Mouse (Mus musculus) MEL (cell line): ENCODE data around the gene Bcl11b. TPM values are rescaled to one million over a fixed set of nuclear protein-coding genes. Genes with fewer than 3 reads are reported as not detected.

Experiments
- DNase-seq: peaks from one replicate; pipeline ENCODE4 v3.0.0; 2011; ENCODE audit warnings: low read depth, low spot score
- H3K27ac ChIP-seq: 2 replicates; pipeline ENCODE4 v1.5.1; 2012; ENCODE audit warnings: low read depth, mild to moderate bottlenecking, control low read depth, low read length, moderate library complexity; ENCODE audit not compliant: control insufficient read depth
- H3K27me3 ChIP-seq, 2 experiments: fragments of 150-350 bp in 1 of 2; sonication (generic) in 1 of 2; 2 replicates each; pipeline ENCODE4 v1.6.1; 2012; ENCODE audit warnings: low read length in 2 of 2, mild to moderate bottlenecking in 2 of 2, improper control_type of control experiment in 1 of 2, moderate library complexity in 1 of 2; ENCODE audit not compliant: insufficient read depth in 2 of 2, control insufficient read depth in 1 of 2
- H3K36me3 ChIP-seq, 2 experiments: 2 replicates each; pipeline ENCODE4 v1.6.1; 2012 to 2014; ENCODE audit warnings: low read length in 2 of 2, improper control_type of control experiment in 1 of 2, inconsistent platforms in 1 of 2, mild to moderate bottlenecking in 1 of 2; ENCODE audit not compliant: insufficient read depth in 2 of 2, control insufficient read depth in 1 of 2
- H3K4me1 ChIP-seq, 2 experiments: fragments of 150-350 bp in 1 of 2; sonication (generic) in 1 of 2; 2 replicates each; pipeline ENCODE4 v1.6.1; 2012; ENCODE audit warnings: low read length in 2 of 2, improper control_type of control experiment in 1 of 2, mild to moderate bottlenecking in 1 of 2; ENCODE audit not compliant: insufficient read depth in 2 of 2, control insufficient read depth in 1 of 2
- H3K4me3 ChIP-seq, 2 experiments: fragments of 150-350 bp in 1 of 2; sonication (generic) in 1 of 2; 2 replicates each; pipeline ENCODE4 v1.5.1; 2012; ENCODE audit warnings: low read depth in 2 of 2, low read length in 2 of 2, mild to moderate bottlenecking in 2 of 2, moderate library complexity in 2 of 2, control low read depth in 1 of 2, improper control_type of control experiment in 1 of 2; ENCODE audit not compliant: control insufficient read depth in 1 of 2, insufficient read depth in 1 of 2
- H3K79me2 ChIP-seq: 2 replicates; pipeline ENCODE4 v1.6.1; 2012; ENCODE audit warnings: mild to moderate bottlenecking, low read length, moderate library complexity; ENCODE audit not compliant: control insufficient read depth, poor library complexity, insufficient read depth
- H3K9ac ChIP-seq: 2 replicates; pipeline ENCODE4 v1.6.1; 2012; ENCODE audit warnings: low read depth, mild to moderate bottlenecking, control low read depth, low read length, moderate library complexity; ENCODE audit not compliant: control insufficient read depth, poor library complexity, severe bottlenecking
- H3K9me3 ChIP-seq: fragments of 150-350 bp; sonication (generic); replicated peaks from 2 replicates; pipeline ENCODE4 v1.6.1; 2012; ENCODE audit warnings: mild to moderate bottlenecking, low read length, improper control_type of control experiment, moderate library complexity; ENCODE audit not compliant: insufficient read depth
- CHD1 ChIP-seq: IDR thresholded peaks from 2 replicates; pipeline ENCODE4 v1.6.1; 2012; ENCODE audit warnings: low read depth, mild to moderate bottlenecking, inconsistent platforms, low read length, improper control_type of control experiment
- CHD2 ChIP-seq: IDR thresholded peaks from 2 replicates; pipeline ENCODE4 v1.6.1; 2011; ENCODE audit warnings: low read length, improper control_type of control experiment
- CTCF ChIP-seq, 3 experiments: IDR thresholded peaks in 2 of 3; conservative IDR thresholded peaks in 1 of 3; 2 replicates each; pipeline ENCODE4 v1.5.1; 2011 to 2012; ENCODE audit warnings: low read length in 3 of 3, low read depth in 2 of 3, mild to moderate bottlenecking in 2 of 3, improper control_type of control experiment in 1 of 3, inconsistent platforms in 1 of 3, mixed read lengths in 1 of 3, moderate library complexity in 1 of 3; ENCODE audit not compliant: control insufficient read depth in 1 of 3, insufficient read depth in 1 of 3, poor library complexity in 1 of 3, severe bottlenecking in 1 of 3
- ELF1 ChIP-seq: IDR thresholded peaks from 2 replicates; pipeline ENCODE4 v1.6.1; 2014; ENCODE audit warnings: low read depth, mild to moderate bottlenecking, inconsistent platforms, low read length, improper control_type of control experiment, moderate library complexity
- GABPA ChIP-seq: IDR thresholded peaks from 2 replicates; pipeline ENCODE4 v1.6.1; 2012; ENCODE audit warnings: low read depth, mild to moderate bottlenecking, inconsistent platforms, low read length, improper control_type of control experiment, moderate library complexity
- HCFC1 ChIP-seq: IDR thresholded peaks from 2 replicates; pipeline ENCODE4 v1.6.1; 2012; ENCODE audit warnings: low read depth, mild to moderate bottlenecking, inconsistent platforms, low read length, improper control_type of control experiment, moderate library complexity
- JUND ChIP-seq: IDR thresholded peaks from 2 replicates; pipeline ENCODE4 v1.6.1; 2011; ENCODE audit warnings: low read depth, mild to moderate bottlenecking, improper control_type of control experiment, low read length
- KAT2A ChIP-seq: conservative IDR thresholded peaks from 2 replicates; pipeline ENCODE4 v1.6.1; 2012; ENCODE audit warnings: low read depth, low read length, improper control_type of control experiment, inconsistent platforms
- MAZ ChIP-seq: IDR thresholded peaks from 2 replicates; pipeline ENCODE4 v1.6.1; 2012; ENCODE audit warnings: low read depth, mild to moderate bottlenecking, inconsistent platforms, low read length, improper control_type of control experiment
- MEF2A ChIP-seq: IDR thresholded peaks from 2 replicates; pipeline ENCODE4 v1.6.1; 2014; ENCODE audit warnings: low read depth, mild to moderate bottlenecking, inconsistent platforms, low read length, improper control_type of control experiment; ENCODE audit not compliant: poor library complexity, insufficient replicate concordance, severe bottlenecking; ENCODE audit errors: extremely low read depth
- MYB ChIP-seq: IDR thresholded peaks from 2 replicates; pipeline ENCODE4 v1.6.1; 2011; ENCODE audit warnings: mild to moderate bottlenecking, low read depth, low read length, improper control_type of control experiment
- MYC ChIP-seq: IDR thresholded peaks from 2 replicates; pipeline ENCODE4 v1.6.1; 2011; ENCODE audit warnings: low read depth, mild to moderate bottlenecking, low read length, improper control_type of control experiment, moderate library complexity
- NELFE ChIP-seq: IDR thresholded peaks from 2 replicates; pipeline ENCODE4 v1.6.1; 2011; ENCODE audit warnings: low read depth, low read length, improper control_type of control experiment
- POLR2AphosphoS2 ChIP-seq: IDR thresholded peaks from 2 replicates; pipeline ENCODE4 v1.6.1; 2011; ENCODE audit warnings: low read length, improper control_type of control experiment
- POLR2AphosphoS5 ChIP-seq: IDR thresholded peaks from 2 replicates; pipeline ENCODE4 v1.6.1; 2012; ENCODE audit warnings: low read depth, borderline replicate concordance, mild to moderate bottlenecking, inconsistent platforms, low read length, moderate library complexity, mixed read lengths
- RAD21 ChIP-seq: IDR thresholded peaks from 2 replicates; pipeline ENCODE4 v1.6.1; 2011; ENCODE audit warnings: mild to moderate bottlenecking, low read depth, low read length, improper control_type of control experiment
- SMC3 ChIP-seq: IDR thresholded peaks from 2 replicates; pipeline ENCODE4 v1.6.1; 2011; ENCODE audit warnings: low read depth, low read length, improper control_type of control experiment
- TBP ChIP-seq: IDR thresholded peaks from 2 replicates; pipeline ENCODE4 v1.8.0; 2011; ENCODE audit warnings: low read depth, low read length, improper control_type of control experiment
- TCF12 ChIP-seq: IDR thresholded peaks from 2 replicates; pipeline ENCODE4 v1.6.1; 2014; ENCODE audit warnings: low read depth, mild to moderate bottlenecking, inconsistent platforms, low read length, improper control_type of control experiment, moderate library complexity
- USF2 ChIP-seq, 2 experiments: IDR thresholded peaks; 2 replicates each; pipeline ENCODE4 v1.6.1; 2011 to 2012; ENCODE audit warnings: improper control_type of control experiment in 2 of 2, low read length in 2 of 2, borderline replicate concordance in 1 of 2, inconsistent platforms in 1 of 2, low read depth in 1 of 2, mild to moderate bottlenecking in 1 of 2; ENCODE audit not compliant: insufficient read depth in 1 of 2
- ZKSCAN1 ChIP-seq: IDR thresholded peaks from 2 replicates; pipeline ENCODE4 v1.6.1; 2012; ENCODE audit warnings: low read depth, mild to moderate bottlenecking, inconsistent platforms, low read length, improper control_type of control experiment, moderate library complexity
- ZMIZ1 ChIP-seq: IDR thresholded peaks from 2 replicates; pipeline ENCODE4 v1.6.1; 2012; ENCODE audit warnings: low read depth, mild to moderate bottlenecking, inconsistent platforms, low read length, improper control_type of control experiment, moderate library complexity
- ZNF384 ChIP-seq: IDR thresholded peaks from 2 replicates; pipeline ENCODE4 v1.6.1; 2012; ENCODE audit warnings: low read depth, mild to moderate bottlenecking, inconsistent platforms, low read length, improper control_type of control experiment
- polyA plus RNA-seq, 2 experiments: library from polyadenylated mRNA; stranded (reverse) in 1 of 2; unstranded in 1 of 2; fragments of >175 nt in 1 of 2; fragments of >200 nt in 1 of 2; gene quantifications; 2 replicates each; pipeline versions ENCODE4 v1.2.1 to v1.2.4; 2012; ENCODE audit warnings: low replicate concordance in 2 of 2, low read depth in 1 of 2; ENCODE audit not compliant: insufficient read length in 2 of 2, insufficient read depth in 1 of 2, missing spikeins in 1 of 2
- total RNA-seq: library from RNA; depleted of rRNA; stranded (reverse); fragments of 300-350 nt; gene quantifications from 2 replicates; pipeline ENCODE4 v1.2.3, GENCODE M21; 2012

Bcl11b gene
- total and polyA plus RNA-seq, 3 experiments, result not detected

DNA sequence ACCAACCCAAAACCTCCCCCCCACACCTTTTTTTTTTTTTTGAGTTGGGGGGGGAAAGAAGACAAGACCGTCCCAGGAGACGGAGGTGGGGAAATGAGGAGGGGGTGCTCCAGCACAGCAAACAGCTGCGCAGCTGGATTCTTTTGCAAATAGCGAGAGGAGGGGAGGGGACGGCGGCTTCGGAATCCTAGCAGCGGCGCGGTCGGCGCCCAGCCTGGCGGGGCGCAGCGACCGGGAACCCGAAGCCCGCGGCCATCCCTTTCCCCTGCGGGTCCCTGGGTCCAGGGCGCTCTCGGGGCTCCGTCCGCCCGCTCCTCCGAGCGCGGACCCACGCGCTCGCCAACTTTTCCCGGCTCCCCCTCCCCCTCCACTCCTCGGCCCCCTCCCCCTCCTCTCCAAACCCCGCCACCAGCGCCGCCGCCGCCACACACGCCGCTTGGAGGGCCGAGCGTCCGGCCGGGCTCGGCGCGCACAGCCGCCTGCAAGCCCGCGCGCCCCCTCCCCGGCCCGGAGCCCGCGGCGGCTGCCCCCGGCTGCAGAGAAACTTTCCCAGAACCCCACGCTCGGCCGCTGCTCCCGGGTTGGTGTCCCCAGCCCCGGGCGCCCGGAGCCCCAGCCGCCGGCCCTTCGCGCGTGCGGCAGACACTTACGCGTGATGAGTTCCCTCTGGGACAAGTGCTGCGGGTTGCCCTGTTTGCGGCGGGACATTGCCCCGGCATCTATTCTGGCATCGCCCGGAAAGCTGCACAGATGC lies 789 bp downstream of the Bcl11b start:
- no peak overlapping the region for H3K27ac ChIP-seq
- H3K36me3 ChIP-seq, result no peaks in the 10 kb centered on the region
- no peaks in the 10 kb centered on the region for H3K4me1 ChIP-seq
- no peak overlapping the region for H3K4me3 ChIP-seq
- no peaks in the 10 kb centered on the region for H3K9me3 ChIP-seq
- no peaks in the 10 kb centered on the region for H3K27me3 ChIP-seq
- H3K9ac ChIP-seq, result no peak overlapping the region
- no peaks in the 10 kb centered on the region for H3K79me2 ChIP-seq
- no peak for TF ChIP-seq GABPA
- no peak for TF ChIP-seq JUND
- TF ChIP-seq KAT2A, result no peak
- TF ChIP-seq TCF12, result no peak
- TF ChIP-seq ELF1, result no peak
- no peak for TF ChIP-seq USF2 (IDR thresholded peaks at IDR 0.05; ENCODE audit: borderline replicate concordance in 1 of 2, insufficient read depth in 1 of 2, low read depth in 1 of 2, low read length in 2 of 2)
- no peak for TF ChIP-seq ZMIZ1
- no peak for TF ChIP-seq ZKSCAN1
- no peak for TF ChIP-seq CHD1
- TF ChIP-seq SMC3, result no peak
- TF ChIP-seq POLR2AphosphoS5, result no peak
- no peak for TF ChIP-seq NELFE
- no peak for TF ChIP-seq MYC
- no peak for TF ChIP-seq MEF2A
- TF ChIP-seq MAZ, result no peak
- no peak for TF ChIP-seq CHD2
- TF ChIP-seq ZNF384, result no peak
- no peak for DNase-seq

DNA sequence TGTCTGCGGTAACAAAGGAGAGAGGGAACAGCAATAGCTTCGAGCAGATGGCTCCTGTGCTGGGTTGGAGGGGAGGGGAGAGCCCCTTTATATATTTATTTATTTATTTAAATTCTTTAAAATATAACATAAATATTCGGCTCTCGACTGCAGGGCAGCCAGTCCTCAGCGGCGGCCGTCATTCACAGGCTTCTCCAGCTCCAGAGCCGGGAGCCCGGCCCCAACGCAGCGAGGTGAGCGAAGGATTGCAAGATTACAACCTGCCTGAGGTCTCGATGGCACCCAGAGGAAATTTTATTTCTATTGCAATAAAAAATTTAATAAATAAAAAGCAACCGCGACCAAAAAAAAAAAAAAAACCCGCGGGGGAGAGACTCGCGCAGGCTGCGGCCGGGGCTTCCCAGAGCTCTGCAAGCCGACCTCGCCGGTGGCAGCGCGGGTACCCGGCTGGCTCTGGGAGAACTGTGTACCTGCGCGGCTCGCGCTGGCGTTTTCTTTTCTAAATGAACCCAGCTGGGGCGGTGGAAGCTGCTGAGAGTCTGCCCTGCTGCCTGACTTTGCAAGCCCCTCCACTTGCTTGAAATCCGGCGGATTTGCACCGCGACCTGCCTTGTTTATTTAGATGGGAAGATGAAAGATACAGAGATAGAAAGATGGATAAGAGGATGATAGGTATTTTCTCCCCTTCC lies 1.6 kb downstream of the Bcl11b start:
- Histone ChIP-seq H3K9me3 (no peaks in the 10 kb centered on the region), H3K4me3 (no peak overlapping the region), H3K27me3 (no peaks in the 10 kb centered on the region), H3K79me2 (no peaks in the 10 kb centered on the region), H3K27ac (no peak overlapping the region), H3K9ac (no peak overlapping the region), H3K4me1 (no peaks in the 10 kb centered on the region), H3K36me3 (no peaks in the 10 kb centered on the region)
- DNase-seq, result no peak
- TF ChIP-seq TCF12, result no peak
- no peak for TF ChIP-seq MYB
- TF ChIP-seq RAD21, result no peak
- TF ChIP-seq POLR2AphosphoS2, result no peak
- no peak for TF ChIP-seq ELF1
- no peak for TF ChIP-seq NELFE
- TF ChIP-seq TBP, result no peak
- TF ChIP-seq HCFC1, result no peak
- no peak for TF ChIP-seq MYC
- TF ChIP-seq CTCF (IDR thresholded peaks at IDR 0.05 in 2 of 3, conservative IDR thresholded peaks at IDR 0.05 in 1 of 3; ENCODE audit: control insufficient read depth in 1 of 3, insufficient read depth in 1 of 3, low read depth in 2 of 3, low read length in 3 of 3, poor library complexity in 1 of 3, severe bottlenecking in 1 of 3), result no peak
- no peak for TF ChIP-seq GABPA
